Mouse (Mus musculus): Measurements from ENCODE around the gene Syt13. TPM values are rescaled to one million over a fixed set of nuclear protein-coding genes. Genes with fewer than 3 reads are reported as not detected.

The Syt13 gene
- polyA plus RNA-seq, 1 experiment from 2014 or later, result 4.7 TPM

DNA sequence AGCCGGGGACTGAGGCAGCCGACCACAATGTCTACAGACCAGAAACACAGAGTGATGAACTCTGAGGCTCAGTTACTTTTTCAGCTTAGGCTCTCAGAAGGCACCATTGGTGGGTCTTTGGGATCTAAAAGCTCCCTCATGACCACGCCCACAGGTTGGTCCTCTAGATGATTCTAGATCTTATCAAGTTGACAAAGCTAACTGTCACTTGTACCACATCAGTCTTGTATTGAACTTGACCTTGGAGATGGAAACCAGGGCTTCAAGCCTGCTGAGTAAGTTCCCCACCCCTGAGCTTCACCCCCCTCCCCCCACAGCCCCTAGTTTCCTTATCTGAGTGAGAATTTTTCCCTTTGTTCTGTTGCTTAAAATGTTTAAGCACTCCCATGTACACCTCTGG is 29.5 kb downstream of the Syt13 start:
- no peak for DNase-seq (ENCODE audit: low spot score)
- no peak overlapping the region for H3K27ac ChIP-seq
- no peak overlapping the region for H3K4me2 ChIP-seq (ENCODE audit: low read length)
- no peak for TF ChIP-seq CTCF (IDR thresholded peaks at IDR 0.05; ENCODE audit: low read depth)
- no peaks in the 10 kb centered on the region for H3K9me3 ChIP-seq (replicated peaks; ENCODE audit: low read length)
- no peak for ATAC-seq (replicated peaks; ENCODE audit: low FRiP score, low read depth)
- H3K36me3 ChIP-seq (ENCODE audit: insufficient read depth, low read length), result no peaks in the 10 kb centered on the region
- no peaks in the 10 kb centered on the region; the same call in 1 of the 2 replicates for H3K4me1 ChIP-seq (replicated peaks; ENCODE audit: insufficient read depth, low read length)
- no peak overlapping the region for H3K4me3 ChIP-seq (replicated peaks; ENCODE audit: low read depth, low read length)
- 96% methylated on average over 3 of the region's 3 CpGs for WGBS
- H3K9ac ChIP-seq (ENCODE audit: low read depth, low read length), result no peak overlapping the region
- no peaks in the 10 kb centered on the region for H3K27me3 ChIP-seq (ENCODE audit: insufficient read depth, low read length)

GRCm38 (mm10) chr2:92945125-92945746 is 30.3 kb downstream of the Syt13 start:
- TF ChIP-seq CTCF (IDR thresholded peaks at IDR 0.05; ENCODE audit: low read depth), result no peak
- H3K9me3 ChIP-seq (replicated peaks; ENCODE audit: low read length), result no peaks in the 10 kb centered on the region
- WGBS, result 90% methylated on average over 11 of the region's 11 CpGs
- H3K4me3 ChIP-seq (replicated peaks; ENCODE audit: low read depth, low read length), result no peak overlapping the region
- DNase-seq (ENCODE audit: low spot score) (no peak), ATAC-seq (replicated peaks; ENCODE audit: low FRiP score, low read depth) (no peak)
- no peaks in the 10 kb centered on the region for H3K27me3 ChIP-seq (ENCODE audit: insufficient read depth, low read length)
- no peak overlapping the region for H3K4me2 ChIP-seq (ENCODE audit: low read length)
- H3K36me3 ChIP-seq (ENCODE audit: insufficient read depth, low read length), result no peaks in the 10 kb centered on the region
- H3K27ac ChIP-seq, result no peak overlapping the region
- H3K9ac ChIP-seq (ENCODE audit: low read depth, low read length), result no peak overlapping the region
- H3K4me1 ChIP-seq (replicated peaks; ENCODE audit: insufficient read depth, low read length), result no peaks in the 10 kb centered on the region; the same call in 1 of the 2 replicates

GRCm38 (mm10) chr2:92945824-92946598 is 31.1 kb downstream of the Syt13 start:
- WGBS, result 92% methylated on average over 11 of the region's 11 CpGs
- ATAC-seq (replicated peaks; ENCODE audit: low FRiP score, low read depth) (no peak), DNase-seq (ENCODE audit: low spot score) (no peak)
- H3K4me2 ChIP-seq (ENCODE audit: low read length), result no peak overlapping the region
- no peak overlapping the region for H3K4me3 ChIP-seq (replicated peaks; ENCODE audit: low read depth, low read length)
- peak; percentile 9; the same call in 1 of the 2 replicates for TF ChIP-seq CTCF (IDR thresholded peaks at IDR 0.05; ENCODE audit: low read depth)
- H3K27me3 ChIP-seq (ENCODE audit: insufficient read depth, low read length), result no peaks in the 10 kb centered on the region
- H3K4me1 ChIP-seq (replicated peaks; ENCODE audit: insufficient read depth, low read length), result no peaks in the 10 kb centered on the region; the same call in 1 of the 2 replicates
- no peaks in the 10 kb centered on the region for H3K36me3 ChIP-seq (ENCODE audit: insufficient read depth, low read length)
- no peak overlapping the region for H3K27ac ChIP-seq
- H3K9me3 ChIP-seq (replicated peaks; ENCODE audit: low read length), result no peaks in the 10 kb centered on the region
- H3K9ac ChIP-seq (ENCODE audit: low read depth, low read length), result no peak overlapping the region

DNA sequence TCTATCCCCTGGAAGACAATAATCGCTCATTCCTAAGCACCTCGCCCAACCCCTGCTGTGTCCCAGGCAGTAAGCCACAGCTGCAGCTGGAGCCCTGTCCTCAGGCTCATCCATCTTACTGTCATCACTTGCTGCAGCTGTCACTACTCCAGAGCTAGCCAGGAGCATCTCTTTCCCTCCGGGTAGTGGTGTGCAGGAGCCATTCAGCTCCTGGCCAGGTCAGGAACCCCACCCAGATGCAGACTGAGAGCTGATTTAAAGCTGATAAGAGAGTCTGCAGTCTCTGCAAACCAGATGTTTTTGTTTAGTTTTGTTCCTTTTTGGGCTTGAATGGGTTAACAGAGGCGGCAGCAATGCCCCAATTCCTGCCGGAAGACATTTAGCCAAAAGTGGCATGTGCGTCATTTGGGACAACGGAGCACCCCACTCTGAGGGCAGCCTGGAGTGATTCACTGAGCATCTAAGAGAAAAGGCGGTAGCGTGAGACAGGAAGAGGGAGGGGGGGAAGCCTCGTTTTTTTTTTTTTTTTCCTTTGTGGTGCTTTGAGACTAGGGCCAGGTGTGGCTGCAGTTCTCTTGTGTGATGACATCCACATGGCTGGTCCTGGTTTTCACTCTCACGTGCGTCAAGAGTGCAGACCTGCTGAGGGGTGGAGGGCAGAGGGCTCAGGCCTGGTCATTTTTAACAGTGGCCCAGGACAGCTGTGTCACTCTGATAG is 33.2 kb downstream of the Syt13 start:
- no peak for TF ChIP-seq CTCF (IDR thresholded peaks at IDR 0.05; ENCODE audit: low read depth)
- WGBS, result 15% methylated on average over 12 of the region's 12 CpGs
- Histone ChIP-seq H3K27ac (no peak overlapping the region), H3K9ac (ENCODE audit: low read depth, low read length) (no peak overlapping the region), H3K27me3 (ENCODE audit: insufficient read depth, low read length) (no peaks in the 10 kb centered on the region), H3K9me3 (replicated peaks; ENCODE audit: low read length) (no peaks in the 10 kb centered on the region), H3K4me3 (replicated peaks; ENCODE audit: low read depth, low read length) (no peak overlapping the region), H3K4me1 (replicated peaks; ENCODE audit: insufficient read depth, low read length) (no peaks in the 10 kb centered on the region; the same call in 1 of the 2 replicates), H3K36me3 (ENCODE audit: insufficient read depth, low read length) (no peaks in the 10 kb centered on the region), H3K4me2 (ENCODE audit: low read length) (no peak overlapping the region)
- no peak for ATAC-seq (replicated peaks; ENCODE audit: low FRiP score, low read depth)
- DNase-seq (ENCODE audit: low spot score), result peak; percentile 15

DNA sequence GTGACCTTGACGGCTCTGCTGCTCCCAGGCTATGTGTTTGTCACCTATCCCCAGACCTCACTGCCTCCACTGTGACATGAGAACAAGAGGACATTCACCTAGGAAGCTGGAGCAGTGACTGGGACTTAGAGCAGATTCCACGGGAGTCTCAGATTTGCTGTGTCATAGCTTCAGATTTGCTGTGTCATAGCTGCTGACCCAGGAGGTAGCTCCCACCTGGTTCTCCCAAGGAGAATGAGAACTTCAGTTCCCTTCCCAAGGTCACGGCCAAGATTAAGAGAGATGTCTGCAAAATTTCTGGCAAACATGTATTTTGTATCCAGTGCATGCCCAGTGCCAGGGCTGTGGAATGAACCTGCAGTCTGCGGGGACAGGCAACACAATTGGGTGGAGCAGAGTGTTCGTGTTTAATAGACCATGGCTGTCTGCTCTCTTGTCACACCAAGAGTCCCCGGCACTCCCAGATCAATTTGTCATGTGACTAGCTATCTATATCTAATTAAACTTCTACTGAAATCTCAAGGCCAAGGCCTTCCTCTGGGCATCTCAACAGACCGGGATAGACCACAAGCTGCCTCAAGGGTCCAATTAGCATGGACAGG is 33.9 kb downstream of the Syt13 start:
- Histone ChIP-seq H3K9me3 (replicated peaks; ENCODE audit: low read length) (no peaks in the 10 kb centered on the region), H3K36me3 (ENCODE audit: insufficient read depth, low read length) (no peaks in the 10 kb centered on the region), H3K4me1 (replicated peaks; ENCODE audit: insufficient read depth, low read length) (no peaks in the 10 kb centered on the region; the same call in 1 of the 2 replicates), H3K9ac (ENCODE audit: low read depth, low read length) (no peak overlapping the region), H3K27me3 (ENCODE audit: insufficient read depth, low read length) (no peaks in the 10 kb centered on the region), H3K27ac (no peak overlapping the region), H3K4me3 (replicated peaks; ENCODE audit: low read depth, low read length) (no peak overlapping the region), H3K4me2 (ENCODE audit: low read length) (no peak overlapping the region)
- ATAC-seq (replicated peaks; ENCODE audit: low FRiP score, low read depth), result no peak
- no peak for TF ChIP-seq CTCF (IDR thresholded peaks at IDR 0.05; ENCODE audit: low read depth)
- DNase-seq (ENCODE audit: low spot score), result no peak
- 38% methylated on average over 7 of the region's 7 CpGs for WGBS

DNA sequence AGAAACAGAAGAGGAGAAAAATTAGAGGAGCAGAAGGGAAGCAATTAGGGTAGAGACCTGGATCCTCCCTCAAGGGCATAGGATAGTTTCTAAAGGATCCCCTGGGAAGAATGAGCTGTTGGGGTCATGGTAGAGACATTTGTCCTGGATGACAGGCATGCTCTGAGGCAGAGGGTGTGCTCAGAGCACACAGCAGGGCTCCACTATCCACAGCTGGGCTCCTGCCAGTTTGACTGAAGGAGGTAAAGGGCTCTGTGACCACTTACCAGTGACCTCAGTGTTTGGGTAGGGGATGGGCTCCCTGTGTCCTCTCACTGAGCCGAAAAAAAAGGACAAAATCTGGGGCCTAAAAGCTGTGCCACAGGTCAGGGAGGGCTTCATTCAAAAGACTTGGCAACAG is 34.6 kb downstream of the Syt13 start:
- no peaks in the 10 kb centered on the region for H3K9me3 ChIP-seq (replicated peaks; ENCODE audit: low read length)
- no peak overlapping the region for H3K4me2 ChIP-seq (ENCODE audit: low read length)
- no peak overlapping the region for H3K4me3 ChIP-seq (replicated peaks; ENCODE audit: low read depth, low read length)
- no peaks in the 10 kb centered on the region; the same call in 1 of the 2 replicates for H3K4me1 ChIP-seq (replicated peaks; ENCODE audit: insufficient read depth, low read length)
- no peak overlapping the region for H3K9ac ChIP-seq (ENCODE audit: low read depth, low read length)
- ATAC-seq (replicated peaks; ENCODE audit: low FRiP score, low read depth) (0 out of 2 replicates have a peak, but pooled peaks have one; percentile 13), DNase-seq (ENCODE audit: low spot score) (no peak)
- H3K27ac ChIP-seq, result no peak overlapping the region
- TF ChIP-seq CTCF (IDR thresholded peaks at IDR 0.05; ENCODE audit: low read depth), result no peak
- no peaks in the 10 kb centered on the region for H3K36me3 ChIP-seq (ENCODE audit: insufficient read depth, low read length)
- H3K27me3 ChIP-seq (ENCODE audit: insufficient read depth, low read length), result no peaks in the 10 kb centered on the region
- WGBS, result 9% methylated on average over 1 of the region's 1 CpGs

All from kidney, postnatal 0 days (tissue).